Mouse (Mus musculus): Measurements from ENCODE around the gene Cnot9.
"Not testable (repeated sequence)": the region's sequence is repeated elsewhere in the genome, so short reads cannot be mapped to it uniquely, and the experiment has no call there.

Gene Cnot9

GRCm38 (mm10) chr1:74505721-74506464 is at the start of gene Cnot9:
TSS of gene Cnot9 (plus strand) at chr1:74506058.
- peak; percentile 100 for DNase-seq

DNA sequence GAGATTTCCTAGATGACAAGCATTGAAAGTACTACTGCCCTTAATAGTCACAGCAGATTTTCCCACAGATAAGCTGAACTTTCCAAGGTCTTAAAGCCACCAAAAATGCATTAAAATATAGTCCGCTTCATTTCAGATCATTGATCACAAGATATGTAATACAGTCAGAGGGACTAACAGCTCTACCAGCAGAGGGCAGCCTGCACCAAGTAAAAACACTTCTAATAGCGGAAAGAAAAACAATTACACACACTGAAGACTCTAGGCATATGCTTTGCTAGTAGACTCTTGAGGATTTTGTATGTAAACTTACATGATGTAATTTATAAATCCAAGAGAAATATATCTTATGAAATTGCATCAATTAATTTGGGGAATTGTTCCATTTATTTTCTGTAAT is 45.6 kb upstream of the Cnot9 start:
- peak; percentile 28 for DNase-seq

GRCm38 (mm10) chr1:74485792-74486191 is 20.1 kb upstream of the Cnot9 start:
- no peak for DNase-seq

GRCm38 (mm10) chr1:74501106-74501505 is 4.8 kb upstream of the Cnot9 start:
- no peak for DNase-seq

GRCm38 (mm10) chr1:74505393-74505720 is 501 bp upstream of the Cnot9 start:
- no peak for DNase-seq

- DNase-seq: no peak
Observed at GRCm38 (mm10) chr1:74506471-74506881, 618 bp downstream of the Cnot9 start.

DNA sequence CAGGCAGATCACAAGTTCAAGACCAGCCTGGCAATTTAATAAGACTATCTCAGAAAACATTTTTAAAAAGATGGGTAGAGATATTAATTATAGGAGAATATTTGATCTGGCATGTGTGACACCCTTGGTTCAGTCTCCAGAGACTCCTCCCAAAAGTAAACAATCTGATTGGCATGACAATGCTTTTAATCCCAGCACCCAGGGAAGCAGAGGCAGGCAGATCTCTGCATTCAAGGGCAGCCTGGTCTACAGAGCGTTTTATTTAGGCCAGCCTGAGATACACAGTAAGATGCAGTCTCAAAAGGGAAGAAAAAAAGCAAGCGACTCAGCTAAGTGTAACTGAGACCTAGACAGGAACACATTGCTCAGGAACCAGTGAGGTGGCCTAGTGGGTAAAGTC is 1.9 kb downstream of the Cnot9 start:
- DNase-seq: no peak

- no peak for DNase-seq
Observed at GRCm38 (mm10) chr1:74511306-74511705, 5.4 kb downstream of the Cnot9 start.

DNA sequence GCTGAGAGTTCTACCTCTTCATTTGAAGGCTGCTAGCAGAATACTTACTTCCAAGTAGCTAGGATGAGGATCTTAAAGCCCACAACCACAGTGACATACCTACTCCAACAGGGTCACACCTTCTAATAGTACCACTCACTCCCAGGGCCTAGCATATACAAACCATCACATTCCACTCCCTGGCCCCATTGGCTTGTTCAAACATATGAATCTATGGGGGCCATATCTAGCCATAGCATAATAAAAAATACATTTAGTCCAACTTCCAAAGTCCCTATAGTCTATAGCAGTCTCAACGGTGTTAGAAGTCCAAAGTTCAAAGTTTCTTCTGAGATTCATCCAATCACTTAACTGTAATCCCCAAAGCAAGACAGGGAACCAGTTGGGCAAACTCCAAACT is 7.1 kb downstream of the Cnot9 start:
- DNase-seq: not testable (repeated sequence)

GRCm38 (mm10) chr1:74519875-74520274 is 14.0 kb downstream of the Cnot9 start:
- no peak for DNase-seq

GRCm38 (mm10) chr1:74524746-74525145 is 18.9 kb downstream of the Cnot9 start:
- DNase-seq: no peak

GRCm38 (mm10) chr1:74528589-74528988 is 22.7 kb downstream of the Cnot9 start:
- DNase-seq: no peak

DNA sequence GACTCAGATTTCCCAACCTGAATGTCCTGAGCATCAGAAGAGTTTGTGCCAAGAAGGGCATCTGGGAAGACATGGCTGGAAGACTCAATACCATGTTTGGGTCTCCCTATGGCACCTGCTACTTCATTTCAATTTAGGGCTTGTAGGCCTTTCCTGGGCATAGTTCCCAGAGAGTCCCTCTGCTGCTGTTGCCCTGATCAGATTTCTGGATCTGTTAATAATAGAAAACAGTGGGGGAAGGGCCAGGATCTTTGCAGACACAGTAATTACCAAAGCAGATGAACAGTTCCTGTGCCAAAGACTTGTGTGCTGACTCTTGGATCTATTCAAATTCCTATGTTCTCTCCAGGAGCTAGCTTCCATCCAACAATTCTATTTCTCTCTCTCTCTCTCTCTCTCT is 32.8 kb downstream of the Cnot9 start:
- no peak for DNase-seq

DNA sequence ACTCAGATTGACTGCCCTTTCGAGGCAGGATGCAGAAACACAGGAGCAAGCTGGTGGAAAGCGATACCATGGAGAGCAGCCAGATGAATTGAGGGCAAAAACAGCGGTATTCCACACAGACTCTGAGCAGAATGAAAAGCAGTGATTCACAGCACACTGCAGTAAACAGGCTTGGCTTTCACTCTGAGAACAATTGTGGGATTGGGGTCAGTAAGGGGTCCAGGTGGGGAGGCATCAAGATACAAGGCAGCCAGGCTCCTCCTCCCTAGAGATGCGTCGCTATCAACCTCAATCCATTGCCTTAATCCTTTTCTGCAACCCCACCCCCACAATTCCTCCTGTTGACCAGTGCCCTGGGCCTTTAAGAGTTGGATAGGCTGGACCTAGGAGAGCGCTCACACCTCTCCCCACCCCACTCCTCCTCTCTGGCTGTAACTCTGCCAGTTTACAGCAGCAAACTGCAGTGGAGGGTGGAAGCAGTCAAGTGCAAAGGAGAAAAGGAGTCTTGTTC is 36.6 kb downstream of the Cnot9 start, which contains the start of gene Plcd4:
Plcd4 (plus strand) TSS at position 438 of the 511 bp plus-strand sequence.
- peak; percentile 6 for DNase-seq

- no peak for DNase-seq
Observed at GRCm38 (mm10) chr1:74544184-74544583, 38.3 kb downstream of the Cnot9 start, which contains the start of gene Usp37. TSS of gene Usp37 (minus strand) at chr1:74544284.

- no peak for DNase-seq
Observed at GRCm38 (mm10) chr1:74559061-74559460, 53.2 kb downstream of the Cnot9 start.

GRCm38 (mm10) chr1:74565834-74566233 is 60.0 kb downstream of the Cnot9 start:
- no peak for DNase-seq

DNA sequence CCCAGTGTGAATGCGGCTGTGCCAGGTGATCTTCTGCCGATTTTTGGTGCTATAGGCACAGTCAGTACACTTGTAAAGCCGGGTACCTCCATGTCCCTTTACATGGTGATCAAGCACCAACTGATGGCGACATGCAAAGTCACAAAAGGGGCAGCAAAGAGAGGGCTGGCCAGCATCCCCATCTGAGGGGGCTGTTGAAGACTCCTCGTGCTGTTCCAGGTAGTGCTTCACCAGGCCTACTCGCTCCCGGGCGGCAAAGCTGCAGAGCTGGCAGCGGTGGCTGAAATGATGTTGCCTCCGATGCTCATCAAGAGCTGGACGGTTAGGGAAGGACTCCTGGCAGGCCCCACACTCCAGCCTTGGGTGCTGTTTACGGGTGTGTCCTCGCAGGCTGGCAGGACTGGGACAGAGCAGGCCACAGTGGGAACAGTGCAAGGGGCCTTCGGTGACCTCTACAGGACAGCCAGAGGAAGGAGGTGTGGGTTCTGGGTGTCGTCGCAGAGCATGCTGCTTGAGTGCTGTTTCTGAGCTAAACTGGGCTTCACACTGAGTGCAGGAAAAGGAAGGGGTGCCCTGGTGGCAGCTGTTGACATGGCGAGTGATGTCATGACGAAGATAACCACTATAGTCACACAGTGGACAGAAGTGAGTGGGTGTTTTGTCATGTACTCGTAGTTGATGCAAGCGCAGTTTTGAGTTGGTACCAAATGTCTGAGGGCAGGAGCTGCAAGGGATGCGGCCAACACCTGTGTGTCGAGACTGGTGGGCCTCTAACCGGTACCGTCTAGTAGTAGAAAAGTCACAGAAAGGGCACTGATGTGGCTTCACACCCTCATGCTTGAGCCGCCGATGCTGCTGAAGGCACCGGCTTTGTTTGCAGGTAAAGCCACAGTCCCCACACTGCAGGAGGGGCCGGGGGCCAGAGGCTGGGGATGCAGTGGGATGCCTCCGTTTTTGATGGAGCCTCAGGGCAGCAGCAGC is 64.2 kb downstream of the Cnot9 start:
- DNase-seq: no peak
